Mouse (Mus musculus) lung, postnatal 0 days (tissue): ENCODE measurements around the gene Pald1. TPM values are rescaled to one million over a fixed set of nuclear protein-coding genes. Genes with fewer than 3 reads are reported as not detected.

Source experiments
- ATAC-seq: fragments of 200-750 bp; cut with Nextera tagmentation; 2 replicates; pipeline ENCODE4 v1.8.0; 2017; ENCODE audit warnings: moderate library complexity
- DNase-seq: peaks from one replicate; pipeline ENCODE4 v3.0.0-alpha.2; 2016; ENCODE audit warnings: low spot score
- H3K27ac ChIP-seq: fragments of 300-500 bp; sonication (generic); 2 replicates; pipeline ENCODE4 v1.5.1; 2014; ENCODE audit warnings: antibody characterized with exemption, mild to moderate bottlenecking, low read length, mixed read lengths
- H3K27me3 ChIP-seq: fragments of 300-500 bp; sonication (generic); replicated peaks from 2 replicates; pipeline ENCODE4 v1.6.1; 2014; ENCODE audit warnings: low read length, mixed read lengths; ENCODE audit not compliant: insufficient read depth
- H3K36me3 ChIP-seq: fragments of 300-500 bp; sonication (generic); 2 replicates; pipeline ENCODE4 v1.6.1; 2014; ENCODE audit warnings: low read length, mixed read lengths; ENCODE audit not compliant: insufficient read depth
- H3K4me1 ChIP-seq: fragments of 300-500 bp; sonication (generic); 2 replicates; pipeline ENCODE4 v1.6.1; 2014; ENCODE audit warnings: antibody characterized with exemption, low read depth, low read length, mixed read lengths; ENCODE audit not compliant: insufficient read depth
- H3K4me2 ChIP-seq: fragments of 300-500 bp; sonication (generic); replicated peaks from 2 replicates; pipeline ENCODE4 v1.6.1; 2014; ENCODE audit warnings: low read depth, mild to moderate bottlenecking, low read length, moderate library complexity, mixed read lengths
- H3K4me3 ChIP-seq: fragments of 300-500 bp; sonication (generic); 2 replicates; pipeline ENCODE4 v1.5.1; 2014; ENCODE audit warnings: low read depth, low read length
- H3K9ac ChIP-seq: fragments of 300-500 bp; sonication (generic); replicated peaks from 2 replicates; pipeline ENCODE4 v1.6.1; 2014; ENCODE audit warnings: low read depth, mild to moderate bottlenecking
- H3K9me3 ChIP-seq: fragments of 300-500 bp; sonication (generic); 2 replicates; pipeline ENCODE4 v1.6.1; 2016; ENCODE audit warnings: low read length, mixed read lengths
- CTCF ChIP-seq: IDR thresholded peaks from 2 replicates; pipeline ENCODE4 v1.5.1; 2016; ENCODE audit warnings: antibody characterized with exemption, mild to moderate bottlenecking
- EP300 ChIP-seq: IDR thresholded peaks from 2 replicates; pipeline ENCODE4 v1.6.1; 2016; ENCODE audit warnings: antibody characterized with exemption, mild to moderate bottlenecking, control low read depth
- WGBS: fragments of 180-500 bp; shearing (Covaris S2); extraction: QIAGEN DNeasy Blood & Tissue Kit; methylation state at CpG from one replicate; pipeline ENCODE4 v1.1.7; 2014; 5-methylcytosine and 5-hydroxymethylcytosine counted together
- polyA plus RNA-seq: library from polyadenylated mRNA; unstranded; fragments of >200 nt; fragmentation: Nextera tagmentation; extraction: Ambion mirVana; gene quantifications from 2 replicates; pipeline ENCODE4 v1.2.1, GENCODE M21; 2015

Gene Pald1
- polyA plus RNA-seq, 1 experiment from 2014 or later, result 30.4 TPM

- no peak for TF ChIP-seq EP300
- TF ChIP-seq CTCF, result no peak
- Histone ChIP-seq H3K4me1 (no peaks in the 10 kb centered on the region), H3K9ac (no peak overlapping the region), H3K4me2 (no peak overlapping the region), H3K36me3 (no peaks in the 10 kb centered on the region), H3K9me3 (no peaks in the 10 kb centered on the region), H3K27me3 (peaks cover 13% of the 10 kb centered on the region), H3K4me3 (no peak overlapping the region), H3K27ac (no peak overlapping the region)
- DNase-seq, result no peak
- 21% methylated on average over 21 of the region's 21 CpGs for WGBS
- ATAC-seq, result no peak
These were observed 29.7 kb upstream of the Pald1 start for GRCm38 (mm10) chr10:61412910-61413625.

GRCm38 (mm10) chr10:61410193-61410592 is 26.9 kb upstream of the Pald1 start:
- no peak overlapping the region for H3K27ac ChIP-seq
- no peak overlapping the region for H3K9ac ChIP-seq
- ATAC-seq (no peak), DNase-seq (no peak)
- no peaks in the 10 kb centered on the region for H3K4me1 ChIP-seq
- no peaks in the 10 kb centered on the region for H3K9me3 ChIP-seq
- no peaks in the 10 kb centered on the region for H3K27me3 ChIP-seq
- no peak for TF ChIP-seq CTCF
- no peak for TF ChIP-seq EP300
- no peak overlapping the region for H3K4me2 ChIP-seq
- WGBS, result 37% methylated on average over 9 of the region's 9 CpGs
- H3K36me3 ChIP-seq, result no peaks in the 10 kb centered on the region
- H3K4me3 ChIP-seq, result no peak overlapping the region

GRCm38 (mm10) chr10:61409776-61410175 is 26.4 kb upstream of the Pald1 start:
- H3K4me2 ChIP-seq, result no peak overlapping the region
- H3K27me3 ChIP-seq, result no peaks in the 10 kb centered on the region

GRCm38 (mm10) chr10:61405958-61406357 is 22.6 kb upstream of the Pald1 start:
- Histone ChIP-seq H3K27me3 (no peaks in the 10 kb centered on the region), H3K4me2 (no peak overlapping the region), H3K9ac (no peak overlapping the region), H3K27ac (no peak overlapping the region), H3K9me3 (no peaks in the 10 kb centered on the region), H3K4me1 (no peaks in the 10 kb centered on the region), H3K36me3 (no peaks in the 10 kb centered on the region), H3K4me3 (no peak overlapping the region)
- TF ChIP-seq EP300 (no peak), CTCF (no peak)
- 16% methylated on average over 10 of the region's 10 CpGs for WGBS
- no peak for ATAC-seq
- no peak for DNase-seq

More at GRCm38 (mm10) chr10:61409776-61410175, 26.4 kb upstream of the Pald1 start:
- no peak overlapping the region for H3K9ac ChIP-seq
- H3K4me3 ChIP-seq, result no peak overlapping the region
- WGBS, result 12% methylated on average over 4 of the region's 4 CpGs
- no peak for TF ChIP-seq CTCF
- TF ChIP-seq EP300, result no peak
- H3K27ac ChIP-seq, result no peak overlapping the region
- DNase-seq (no peak), ATAC-seq (no peak)
- no peaks in the 10 kb centered on the region for H3K4me1 ChIP-seq
- no peaks in the 10 kb centered on the region for H3K36me3 ChIP-seq
- no peaks in the 10 kb centered on the region for H3K9me3 ChIP-seq

- Histone ChIP-seq H3K4me2 (no peak overlapping the region), H3K4me3 (no peak overlapping the region), H3K4me1 (no peaks in the 10 kb centered on the region), H3K9ac (no peak overlapping the region), H3K36me3 (no peaks in the 10 kb centered on the region), H3K27me3 (no peaks in the 10 kb centered on the region), H3K9me3 (no peaks in the 10 kb centered on the region), H3K27ac (no peak overlapping the region)
- WGBS, result 48% methylated on average over 2 of the region's 2 CpGs
- TF ChIP-seq EP300 (no peak), CTCF (no peak)
- peak; percentile 29 for DNase-seq
- peak; percentile 30; the same call in 1 of the 2 replicates for ATAC-seq
These were observed 19.6 kb upstream of the Pald1 start for GRCm38 (mm10) chr10:61402911-61403310.

- Histone ChIP-seq H3K36me3 (no peaks in the 10 kb centered on the region), H3K4me3 (no peak overlapping the region), H3K4me2 (no peak overlapping the region), H3K9me3 (no peaks in the 10 kb centered on the region), H3K4me1 (no peaks in the 10 kb centered on the region), H3K27me3 (no peaks in the 10 kb centered on the region), H3K27ac (no peak overlapping the region), H3K9ac (no peak overlapping the region)
- no peak for ATAC-seq
- WGBS, result 72% methylated on average over 5 of the region's 5 CpGs
- DNase-seq, result no peak
- TF ChIP-seq EP300 (no peak), CTCF (peak; percentile 62)
These were observed 19.1 kb upstream of the Pald1 start for GRCm38 (mm10) chr10:61402480-61402879.
